Mouse (Mus musculus): ENCODE results near the gene Pcdh8.

Gene Pcdh8

GRCm38 (mm10) chr14:79754157-79754556 lies 17.0 kb downstream of the Pcdh8 start:
- no peak for DNase-seq (ENCODE audit: low read depth, low spot score)

- DNase-seq (ENCODE audit: low read depth, low spot score): no peak
These were observed 17.4 kb downstream of the Pcdh8 start for GRCm38 (mm10) chr14:79753733-79754132.

- DNase-seq (ENCODE audit: low read depth, low spot score): no peak
These were observed 30.6 kb downstream of the Pcdh8 start for GRCm38 (mm10) chr14:79740515-79740914.

GRCm38 (mm10) chr14:79738441-79738840 lies 32.7 kb downstream of the Pcdh8 start:
- no peak for DNase-seq (ENCODE audit: low read depth, low spot score)

- DNase-seq (ENCODE audit: low read depth, low spot score): no peak
These were observed 33.3 kb downstream of the Pcdh8 start for GRCm38 (mm10) chr14:79737642-79738379.

- DNase-seq (ENCODE audit: low read depth, low spot score): no peak
These were observed 34.3 kb downstream of the Pcdh8 start for GRCm38 (mm10) chr14:79736781-79737180.

- DNase-seq (ENCODE audit: low read depth, low spot score): no peak
These were observed 37.6 kb downstream of the Pcdh8 start for GRCm38 (mm10) chr14:79733501-79733900.

GRCm38 (mm10) chr14:79728811-79729210 lies 42.3 kb downstream of the Pcdh8 start:
- no peak for DNase-seq (ENCODE audit: low read depth, low spot score)

- no peak for DNase-seq (ENCODE audit: low read depth, low spot score)
These were observed 47.0 kb downstream of the Pcdh8 start for GRCm38 (mm10) chr14:79724002-79724681.

GRCm38 (mm10) chr14:79722228-79722627 lies 48.9 kb downstream of the Pcdh8 start:
- no peak for DNase-seq (ENCODE audit: low read depth, low spot score)

Data from WW6 (cell line).